ENCODE assay signal across 13 mouse cellular contexts in the genomic region with DNA sequence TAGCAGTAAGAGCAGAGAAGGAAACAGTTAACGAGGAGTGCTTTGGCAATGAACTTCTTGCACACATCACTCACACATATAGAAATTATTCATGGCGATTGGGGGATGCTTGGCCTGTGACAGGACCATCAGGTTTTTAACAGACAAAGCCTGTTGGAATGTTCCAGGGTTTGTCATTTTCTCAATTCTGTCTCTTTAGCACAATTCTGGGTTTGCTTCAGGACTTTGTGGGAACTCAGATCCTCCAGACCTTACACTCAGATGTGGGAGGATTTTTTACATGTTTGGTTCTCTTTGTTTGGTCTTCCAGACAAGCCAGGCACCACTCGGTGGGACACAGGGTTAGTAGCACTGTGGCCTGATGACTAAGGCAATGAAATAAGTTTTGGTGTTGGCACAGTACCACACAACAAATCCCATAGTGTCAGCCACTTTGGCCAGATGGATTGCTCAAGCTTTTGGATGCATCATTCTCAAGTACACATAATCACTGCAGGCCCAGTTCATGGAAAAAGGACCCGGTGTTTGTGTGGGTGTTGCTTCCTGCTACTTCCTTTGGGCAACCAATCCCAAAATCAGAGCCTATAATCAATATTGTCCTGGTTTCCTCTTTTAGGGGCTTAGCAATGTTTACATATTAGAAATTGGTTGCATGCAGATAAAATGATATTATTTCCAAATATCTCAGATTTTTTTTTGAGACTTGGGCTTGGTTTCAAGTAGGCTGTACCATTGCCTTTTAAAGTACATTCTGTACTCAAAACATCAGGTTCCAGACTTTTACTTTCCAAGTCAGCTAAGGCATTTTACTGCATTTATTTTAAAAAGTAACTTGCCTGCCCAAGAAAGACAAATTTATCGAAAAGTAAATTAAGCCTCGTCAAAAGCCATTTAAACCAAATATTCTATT.
DNase-seq lines count a peak whose midpoint lies in the region; ATAC-seq and TF ChIP-seq lines count a peak whose summit lies in the region.
"Had no signal": no experiment of that assay in that cellular context is flagged by ENCODE, and none has a peak within 500 bp of the region (broad histone marks: within the 10 kb centered on the region; RNA-seq: fewer than 3 reads in every experiment).

No protein-coding gene starts in this region.

- no peak overlapping the region for H3K27ac ChIP-seq in left cerebral cortex, adult 2 months
- H3K27ac ChIP-seq in forebrain, embryonic 12.5 days = no peak overlapping the region
- H3K27ac ChIP-seq: embryonic facial prominence, embryonic 15.5 days; liver, embryonic 15.5 days; midbrain, embryonic 15.5 days; neural tube, embryonic 13.5 days had no signal

- no peaks in the 10 kb centered on the region for H3K9me3 ChIP-seq in forebrain, embryonic 12.5 days
- H3K9me3 ChIP-seq: embryonic facial prominence, embryonic 15.5 days; liver, embryonic 15.5 days; midbrain, embryonic 15.5 days; neural tube, embryonic 13.5 days had no signal

- no peak overlapping the region for H3K9ac ChIP-seq in forebrain, embryonic 12.5 days
- H3K9ac ChIP-seq: embryonic facial prominence, embryonic 15.5 days; liver, embryonic 15.5 days; midbrain, embryonic 15.5 days; neural tube, embryonic 13.5 days had no signal

- no peak for ATAC-seq in forebrain, embryonic 12.5 days (ENCODE audit: low FRiP score)
- ATAC-seq: intestine, embryonic 16.5 days; midbrain, embryonic 15.5 days had no signal

- peak; percentile 34 for DNase-seq in ovary, adult 18-20 months (ENCODE audit: low spot score)
- no peak for DNase-seq in ovary, postnatal 10 days (ENCODE audit: low spot score)
- DNase-seq in adrenal gland, postnatal 25 days = peak; percentile 25
- peak; percentile 9 to 20 for DNase-seq in heart, postnatal 14 days
- DNase-seq in ovary, postnatal 14 days (ENCODE audit: low spot score) = peak; percentile 4
- no peak for DNase-seq in left cerebral cortex, adult 2 months (ENCODE audit: extremely low spot score in 1 of 2, low spot score in 2 of 2)
- DNase-seq: right cerebral cortex, postnatal 25 days had no signal

- TF ChIP-seq CTCF in left cerebral cortex, adult 2 months (IDR thresholded peaks at IDR 0.05) = no peak

- H3K27me3 ChIP-seq in forebrain, embryonic 12.5 days = no peaks in the 10 kb centered on the region
- H3K27me3 ChIP-seq: embryonic facial prominence, embryonic 15.5 days; liver, embryonic 15.5 days; midbrain, embryonic 15.5 days; neural tube, embryonic 13.5 days had no signal

- no peaks in the 10 kb centered on the region for H3K4me1 ChIP-seq in forebrain, embryonic 12.5 days
- H3K4me1 ChIP-seq: embryonic facial prominence, embryonic 15.5 days; liver, embryonic 15.5 days; midbrain, embryonic 15.5 days; neural tube, embryonic 13.5 days had no signal

- no peak overlapping the region for H3K4me2 ChIP-seq in forebrain, embryonic 12.5 days
- H3K4me2 ChIP-seq: embryonic facial prominence, embryonic 15.5 days; liver, embryonic 15.5 days; midbrain, embryonic 15.5 days; neural tube, embryonic 13.5 days had no signal

- WGBS in forebrain, embryonic 12.5 days = 88% methylated on average over 6 of the region's 6 CpGs

- no peaks in the 10 kb centered on the region for H3K36me3 ChIP-seq in forebrain, embryonic 12.5 days (replicated peaks)
- H3K36me3 ChIP-seq: embryonic facial prominence, embryonic 15.5 days; liver, embryonic 15.5 days; midbrain, embryonic 15.5 days; neural tube, embryonic 13.5 days had no signal

- no peak overlapping the region for H3K4me3 ChIP-seq in left cerebral cortex, adult 2 months
- H3K4me3 ChIP-seq in forebrain, embryonic 12.5 days (replicated peaks) = no peak overlapping the region
- H3K4me3 ChIP-seq: embryonic facial prominence, embryonic 15.5 days; liver, embryonic 15.5 days; midbrain, embryonic 15.5 days; neural tube, embryonic 13.5 days had no signal

- intact Hi-C loops in heart, postnatal 14 days (cut with DNase I) = no loop called here
- intact Hi-C loops in left cerebral cortex, adult 2 months (cut with DNase I) = no loop called here

Comparison
In these comparisons a context has a peak if more than half of its experiments do, and no peak if none do; other contexts are left out.
1. DNase-seq: peak in ovary, adult 18-20 months (single experiment), adrenal gland, postnatal 25 days (single experiment), heart, postnatal 14 days (2 of 2) and ovary, postnatal 14 days (single experiment); none in ovary, postnatal 10 days (single experiment) and left cerebral cortex, adult 2 months (0 of 2).